Mouse (Mus musculus) stomach, embryonic 16.5 days (tissue): ENCODE measurements around the gene Cxcr5. TPM values are rescaled to one million over a fixed set of nuclear protein-coding genes. Genes with fewer than 3 reads are reported as not detected.
A peak's percentile ranks its signal among the peaks of the same experiment; 100 is the strongest.

Experiments
- ATAC-seq: fragments of 200-750 bp; cut with Nextera tagmentation; 2 replicates; pipeline ENCODE4 v1.8.0; 2017; ENCODE audit warnings: moderate number of reproducible peaks, moderate TSS enrichment; ENCODE audit not compliant: insufficient read depth, low FRiP score
- H3K27ac ChIP-seq: fragments of 300-500 bp; sonication (generic); 2 replicates; pipeline ENCODE4 v1.5.1; 2014; ENCODE audit warnings: low read length
- H3K27me3 ChIP-seq: fragments of 300-500 bp; sonication (generic); 2 replicates; pipeline ENCODE4 v1.6.1; 2014; ENCODE audit warnings: low read length, control low read depth, mixed read lengths; ENCODE audit not compliant: control insufficient read depth, insufficient read depth
- H3K36me3 ChIP-seq: fragments of 300-500 bp; sonication (generic); 2 replicates; pipeline ENCODE4 v1.6.1; 2014; ENCODE audit warnings: low read length; ENCODE audit not compliant: control insufficient read depth, insufficient read depth
- H3K4me1 ChIP-seq: fragments of 300-500 bp; sonication (generic); 2 replicates; pipeline ENCODE4 v1.6.1; 2014; ENCODE audit warnings: low read length, control low read depth, mixed read lengths; ENCODE audit not compliant: control insufficient read depth, insufficient read depth
- H3K4me2 ChIP-seq: fragments of 300-500 bp; sonication (generic); 2 replicates; pipeline ENCODE4 v1.6.1; 2014; ENCODE audit warnings: low read depth, low read length, mixed read lengths
- H3K4me3 ChIP-seq: fragments of 300-500 bp; sonication (generic); replicated peaks from 2 replicates; pipeline ENCODE4 v1.5.1; 2014; ENCODE audit warnings: mild to moderate bottlenecking, low read length
- H3K9ac ChIP-seq: fragments of 300-500 bp; sonication (generic); 2 replicates; pipeline ENCODE4 v1.6.1; 2014; ENCODE audit warnings: low read length
- H3K9me3 ChIP-seq: fragments of 300-500 bp; sonication (generic); replicated peaks from 2 replicates; pipeline ENCODE4 v1.6.1; 2016; ENCODE audit warnings: low read length, control low read depth; ENCODE audit not compliant: control insufficient read depth
- WGBS: fragments of 180-500 bp; shearing (Covaris S2); extraction: QIAGEN DNeasy Blood & Tissue Kit; methylation state at CpG from one replicate; pipeline ENCODE4 v1.1.7; 2014; 5-methylcytosine and 5-hydroxymethylcytosine counted together
- polyA plus RNA-seq: library from polyadenylated mRNA; unstranded; fragments of >200 nt; fragmentation: Nextera tagmentation; extraction: Ambion mirVana; gene quantifications from 2 replicates; pipeline ENCODE4 v1.2.1, GENCODE M21; 2015

The Cxcr5 gene
- polyA plus RNA-seq, 1 experiment from 2014 or later, result 0.49 TPM

- Histone ChIP-seq H3K4me2 (no peak overlapping the region), H3K27me3 (no peaks in the 10 kb centered on the region), H3K36me3 (no peaks in the 10 kb centered on the region), H3K27ac (no peak overlapping the region), H3K9me3 (no peaks in the 10 kb centered on the region), H3K4me3 (no peak overlapping the region), H3K4me1 (peaks cover 6% of the 10 kb centered on the region), H3K9ac (no peak overlapping the region)
- ATAC-seq, result no peak
- WGBS, result 61% methylated on average over 7 of the region's 7 CpGs
These were observed 30.0 kb upstream of the Cxcr5 start for GRCm38 (mm10) chr9:44591595-44592188.

- Histone ChIP-seq H3K9me3 (no peaks in the 10 kb centered on the region), H3K27me3 (no peaks in the 10 kb centered on the region), H3K4me1 (peaks cover 6% of the 10 kb centered on the region), H3K36me3 (no peaks in the 10 kb centered on the region), H3K4me2 (no peak overlapping the region), H3K4me3 (no peak overlapping the region), H3K27ac (no peak overlapping the region), H3K9ac (no peak overlapping the region)
- ATAC-seq, result no peak
- WGBS, result 19% methylated on average over 2 of the region's 2 CpGs
These were observed 29.3 kb upstream of the Cxcr5 start for GRCm38 (mm10) chr9:44590969-44591368.

- ATAC-seq, result no peak
These were observed 27.4 kb upstream of the Cxcr5 start for GRCm38 (mm10) chr9:44589095-44589494.

GRCm38 (mm10) chr9:44588605-44589004 is 26.9 kb upstream of the Cxcr5 start:
- Histone ChIP-seq H3K27me3 (no peaks in the 10 kb centered on the region), H3K36me3 (no peaks in the 10 kb centered on the region), H3K9ac (no peak overlapping the region), H3K4me1 (peaks cover 6% of the 10 kb centered on the region), H3K27ac (no peak overlapping the region), H3K4me2 (no peak overlapping the region), H3K9me3 (peaks cover 5% of the 10 kb centered on the region; the same call in 1 of the 2 replicates), H3K4me3 (no peak overlapping the region)
- 43% methylated on average over 9 of the region's 9 CpGs for WGBS
- ATAC-seq, result no peak

More at GRCm38 (mm10) chr9:44589095-44589494, 27.4 kb upstream of the Cxcr5 start:
- H3K4me2 ChIP-seq, result no peak overlapping the region
- no peaks in the 10 kb centered on the region for H3K27me3 ChIP-seq
- no peaks in the 10 kb centered on the region for H3K36me3 ChIP-seq
- H3K9me3 ChIP-seq, result peaks cover 3% of the 10 kb centered on the region; the same call in 1 of the 2 replicates
- no peak overlapping the region for H3K27ac ChIP-seq
- no peak overlapping the region for H3K9ac ChIP-seq
- no peak overlapping the region for H3K4me3 ChIP-seq
- peaks cover 6% of the 10 kb centered on the region for H3K4me1 ChIP-seq

GRCm38 (mm10) chr9:44587262-44588160 is 25.8 kb upstream of the Cxcr5 start:
- no peak overlapping the region for H3K27ac ChIP-seq
- H3K4me1 ChIP-seq, result peaks cover 6% of the 10 kb centered on the region
- H3K36me3 ChIP-seq, result no peaks in the 10 kb centered on the region
- no peak for ATAC-seq
- no peak overlapping the region for H3K4me3 ChIP-seq
- peaks cover 5% of the 10 kb centered on the region; the same call in 1 of the 2 replicates for H3K9me3 ChIP-seq
- H3K27me3 ChIP-seq, result no peaks in the 10 kb centered on the region
- H3K4me2 ChIP-seq, result no peak overlapping the region
- no peak overlapping the region for H3K9ac ChIP-seq
- WGBS, result 68% methylated on average over 9 of the region's 9 CpGs

- whole genome bisulfite sequencing, result 55% methylated on average over 8 of the region's 8 CpGs
- no peaks in the 10 kb centered on the region for H3K36me3 ChIP-seq
- no peaks in the 10 kb centered on the region for H3K27me3 ChIP-seq
- no peak overlapping the region for H3K9ac ChIP-seq
- peaks cover 5% of the 10 kb centered on the region; the same call in 1 of the 2 replicates for H3K9me3 ChIP-seq
- no peak overlapping the region for H3K4me2 ChIP-seq
- no peak overlapping the region for H3K4me3 ChIP-seq
- H3K27ac ChIP-seq, result peak overlapping the region; percentile 25; the same call in 1 of the 2 replicates
- ATAC-seq, result peak; percentile 59; the same call in 1 of the 2 replicates
- H3K4me1 ChIP-seq, result peaks cover 6% of the 10 kb centered on the region
These were observed 25.1 kb upstream of the Cxcr5 start for GRCm38 (mm10) chr9:44586640-44587261.

- H3K9me3 ChIP-seq, result peaks cover 5% of the 10 kb centered on the region; the same call in 1 of the 2 replicates
- no peaks in the 10 kb centered on the region for H3K27me3 ChIP-seq
- no peaks in the 10 kb centered on the region for H3K36me3 ChIP-seq
- WGBS, result 73% methylated on average over 16 of the region's 16 CpGs
- no peak overlapping the region for H3K9ac ChIP-seq
- H3K27ac ChIP-seq, result no peak overlapping the region
- no peak overlapping the region for H3K4me2 ChIP-seq
- no peak for ATAC-seq
- H3K4me1 ChIP-seq, result no peaks in the 10 kb centered on the region; the same call in 1 of the 2 replicates
- H3K4me3 ChIP-seq, result no peak overlapping the region
These were observed 20.7 kb upstream of the Cxcr5 start for GRCm38 (mm10) chr9:44582390-44582789.

GRCm38 (mm10) chr9:44581423-44581822 is 19.7 kb upstream of the Cxcr5 start:
- H3K4me2 ChIP-seq, result no peak overlapping the region
- no peak overlapping the region for H3K9ac ChIP-seq
- H3K27ac ChIP-seq, result no peak overlapping the region
- peaks cover 5% of the 10 kb centered on the region; the same call in 1 of the 2 replicates for H3K9me3 ChIP-seq
- H3K36me3 ChIP-seq, result no peaks in the 10 kb centered on the region
- 36% methylated on average over 3 of the region's 3 CpGs for WGBS
- ATAC-seq, result no peak
- no peak overlapping the region for H3K4me3 ChIP-seq
- H3K4me1 ChIP-seq, result no peaks in the 10 kb centered on the region
- no peaks in the 10 kb centered on the region for H3K27me3 ChIP-seq

GRCm38 (mm10) chr9:44580085-44580484 is 18.4 kb upstream of the Cxcr5 start:
- no peak for ATAC-seq

More at GRCm38 (mm10) chr9:44580085-44580484, 18.4 kb upstream of the Cxcr5 start:
- Histone ChIP-seq H3K36me3 (no peaks in the 10 kb centered on the region), H3K4me1 (no peaks in the 10 kb centered on the region), H3K4me2 (no peak overlapping the region), H3K27ac (no peak overlapping the region), H3K27me3 (no peaks in the 10 kb centered on the region), H3K9me3 (peaks cover 5% of the 10 kb centered on the region; the same call in 1 of the 2 replicates), H3K4me3 (no peak overlapping the region), H3K9ac (no peak overlapping the region)
- WGBS, result 82% methylated on average over 5 of the region's 5 CpGs
